Mouse (Mus musculus): Measurements from ENCODE around the gene Rftn2. TPM values are rescaled to one million over a fixed set of nuclear protein-coding genes. Genes with fewer than 3 reads are reported as not detected.

Rftn2 gene
- polyA plus RNA-seq, 1 experiment from 2014 or later, result 11.6 TPM

DNA sequence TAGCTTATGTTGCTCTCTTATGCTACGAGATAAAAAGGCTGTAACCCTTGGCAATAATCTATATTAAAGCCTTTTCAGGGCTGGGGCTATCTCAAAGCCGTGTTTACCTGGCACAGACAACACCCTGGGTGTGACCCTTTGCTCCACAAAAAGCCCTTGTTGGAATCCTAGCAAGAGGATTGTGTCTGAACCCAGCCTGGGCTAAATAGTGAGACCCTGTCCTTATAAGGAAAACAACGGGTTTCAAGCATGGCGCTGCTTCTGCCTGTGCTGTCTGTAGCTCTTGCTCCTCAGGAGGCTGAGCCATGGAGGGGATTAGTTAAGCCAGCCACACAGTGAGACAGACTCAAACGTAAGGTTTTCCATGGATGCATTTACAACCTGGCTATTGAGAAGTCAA, 63.8 kb downstream of the Rftn2 start:
- no peaks in the 10 kb centered on the region for H3K4me1 ChIP-seq (replicated peaks; ENCODE audit: control insufficient read depth, insufficient read depth, low read length)
- 67% methylated on average over 5 of the region's 5 CpGs for whole genome bisulfite sequencing
- no peak for DNase-seq (ENCODE audit: low spot score)
- H3K9ac ChIP-seq, result no peak overlapping the region
- no peaks in the 10 kb centered on the region for H3K9me3 ChIP-seq (ENCODE audit: control insufficient read depth, low read length)
- H3K27me3 ChIP-seq (ENCODE audit: control insufficient read depth, insufficient read depth, low read length), result no peaks in the 10 kb centered on the region
- ATAC-seq (ENCODE audit: low FRiP score), result no peak
- no peak overlapping the region for H3K4me3 ChIP-seq (replicated peaks; ENCODE audit: low read length)
- H3K4me2 ChIP-seq (replicated peaks), result no peak overlapping the region
- no peak overlapping the region for H3K27ac ChIP-seq
- H3K36me3 ChIP-seq (replicated peaks; ENCODE audit: control insufficient read depth, insufficient read depth), result peaks cover 8% of the 10 kb centered on the region

DNA sequence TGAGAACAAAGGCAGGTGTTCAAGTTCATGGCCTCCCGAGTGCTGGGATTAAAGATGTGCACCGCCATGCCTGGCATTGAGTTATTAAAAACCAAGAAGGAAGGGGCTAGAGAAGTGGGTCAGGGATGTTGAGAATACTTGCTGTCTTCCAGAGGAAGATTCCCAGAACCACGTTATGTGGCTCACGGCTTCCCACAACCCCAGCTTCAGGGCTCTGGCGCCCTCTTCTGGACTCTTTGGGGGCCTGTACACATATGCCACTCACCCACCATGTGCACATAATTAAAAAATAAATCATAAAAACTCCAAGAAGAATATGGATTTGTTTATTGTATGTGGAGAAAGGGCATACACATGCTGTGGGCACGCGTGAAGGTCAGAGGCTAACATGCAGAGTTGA, 64.7 kb downstream of the Rftn2 start:
- ATAC-seq (ENCODE audit: low FRiP score) (no peak; the same call in 1 of the 2 replicates), DNase-seq (ENCODE audit: low spot score) (no peak)
- H3K4me2 ChIP-seq (replicated peaks), result no peak overlapping the region
- H3K27me3 ChIP-seq (ENCODE audit: control insufficient read depth, insufficient read depth, low read length), result no peaks in the 10 kb centered on the region
- H3K4me3 ChIP-seq (replicated peaks; ENCODE audit: low read length), result no peak overlapping the region
- peaks cover 16% of the 10 kb centered on the region for H3K36me3 ChIP-seq (replicated peaks; ENCODE audit: control insufficient read depth, insufficient read depth)
- H3K27ac ChIP-seq, result 0 out of 2 replicates have a peak overlapping the region, but pooled peaks have one; percentile 47
- H3K9ac ChIP-seq, result no peak overlapping the region
- 69% methylated on average over 7 of the region's 7 CpGs for WGBS
- H3K4me1 ChIP-seq (replicated peaks; ENCODE audit: control insufficient read depth, insufficient read depth, low read length), result no peaks in the 10 kb centered on the region
- no peaks in the 10 kb centered on the region for H3K9me3 ChIP-seq (ENCODE audit: control insufficient read depth, low read length)

DNA sequence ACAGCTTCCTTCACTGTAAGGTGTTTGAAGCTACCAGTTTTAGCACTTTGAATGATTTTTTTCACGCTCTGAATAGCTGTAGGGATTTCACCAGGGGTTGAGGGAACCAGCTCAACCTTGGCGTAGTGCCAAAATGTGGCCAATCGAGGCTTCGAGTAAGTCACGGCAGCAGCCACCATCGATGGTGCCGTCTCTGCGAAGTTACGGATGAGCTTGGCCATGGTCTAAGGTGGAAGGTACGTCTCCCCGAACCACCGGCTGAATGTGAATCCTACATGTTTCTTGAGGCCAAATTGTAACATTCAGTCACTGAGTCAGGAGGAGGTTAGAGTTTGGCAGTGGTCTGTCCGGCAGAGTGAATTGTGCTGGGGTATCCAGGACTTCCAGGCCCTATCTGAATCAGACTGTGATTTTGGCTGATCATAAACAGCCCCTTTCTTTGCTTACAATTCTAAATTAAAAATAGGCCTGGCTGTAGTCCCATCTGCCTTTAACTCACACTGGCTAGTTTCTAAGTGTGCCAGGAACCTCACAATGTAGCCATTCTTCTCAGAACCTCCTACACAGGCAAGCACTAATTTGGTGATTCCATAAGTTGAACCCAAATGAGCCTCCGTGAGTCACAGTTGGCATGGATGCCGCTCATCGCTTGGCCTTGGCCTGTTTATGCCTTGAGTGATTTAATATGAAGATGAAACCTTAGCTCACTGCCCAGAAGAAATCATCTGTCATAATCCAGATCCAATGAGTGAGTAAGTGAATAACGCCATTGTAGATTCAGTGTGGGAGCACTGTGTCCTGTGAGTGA, 65.5 kb downstream of the Rftn2 start:
- DNase-seq (ENCODE audit: low spot score) (peak; percentile 29), ATAC-seq (ENCODE audit: low FRiP score) (peak; percentile 65)
- Histone ChIP-seq H3K4me1 (replicated peaks; ENCODE audit: control insufficient read depth, insufficient read depth, low read length) (no peaks in the 10 kb centered on the region), H3K27ac (peak overlapping the region; percentile 47; the same call in 1 of the 2 replicates), H3K9me3 (ENCODE audit: control insufficient read depth, low read length) (no peaks in the 10 kb centered on the region), H3K4me3 (replicated peaks; ENCODE audit: low read length) (no peak overlapping the region), H3K27me3 (ENCODE audit: control insufficient read depth, insufficient read depth, low read length) (no peaks in the 10 kb centered on the region), H3K4me2 (replicated peaks) (no peak overlapping the region), H3K36me3 (replicated peaks; ENCODE audit: control insufficient read depth, insufficient read depth) (peaks cover 24% of the 10 kb centered on the region), H3K9ac (no peak overlapping the region)
- 78% methylated on average over 17 of the region's 17 CpGs for WGBS

DNA sequence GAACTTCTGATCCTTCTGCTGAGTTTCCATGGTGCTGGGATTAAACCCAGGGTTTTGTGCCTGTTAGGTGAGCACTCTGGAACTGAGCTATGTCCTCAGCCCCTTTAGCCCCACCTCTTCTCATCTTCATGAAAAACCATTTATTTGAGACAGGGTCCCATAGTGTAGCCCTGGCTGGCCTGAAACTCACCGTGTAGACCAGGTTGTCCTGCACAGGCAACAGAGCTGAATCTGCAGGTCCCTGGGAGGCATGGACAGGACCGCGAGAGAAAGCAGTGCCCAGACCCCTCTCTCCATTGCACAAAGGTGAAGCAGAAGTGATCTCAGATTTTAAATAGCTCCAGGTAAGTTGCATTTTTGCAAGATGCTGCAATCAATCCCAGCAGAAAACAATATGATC, 66.4 kb downstream of the Rftn2 start:
- no peak overlapping the region for H3K4me2 ChIP-seq (replicated peaks)
- no peaks in the 10 kb centered on the region for H3K27me3 ChIP-seq (ENCODE audit: control insufficient read depth, insufficient read depth, low read length)
- no peak for ATAC-seq (ENCODE audit: low FRiP score)
- H3K27ac ChIP-seq, result 0 out of 2 replicates have a peak overlapping the region, but pooled peaks have one; percentile 26
- 89% methylated on average over 3 of the region's 3 CpGs for WGBS
- no peaks in the 10 kb centered on the region for H3K9me3 ChIP-seq (ENCODE audit: control insufficient read depth, low read length)
- H3K4me3 ChIP-seq (replicated peaks; ENCODE audit: low read length), result no peak overlapping the region
- peaks cover 32% of the 10 kb centered on the region for H3K36me3 ChIP-seq (replicated peaks; ENCODE audit: control insufficient read depth, insufficient read depth)
- DNase-seq (ENCODE audit: low spot score), result no peak
- no peaks in the 10 kb centered on the region for H3K4me1 ChIP-seq (replicated peaks; ENCODE audit: control insufficient read depth, insufficient read depth, low read length)
- H3K9ac ChIP-seq, result no peak overlapping the region

DNA sequence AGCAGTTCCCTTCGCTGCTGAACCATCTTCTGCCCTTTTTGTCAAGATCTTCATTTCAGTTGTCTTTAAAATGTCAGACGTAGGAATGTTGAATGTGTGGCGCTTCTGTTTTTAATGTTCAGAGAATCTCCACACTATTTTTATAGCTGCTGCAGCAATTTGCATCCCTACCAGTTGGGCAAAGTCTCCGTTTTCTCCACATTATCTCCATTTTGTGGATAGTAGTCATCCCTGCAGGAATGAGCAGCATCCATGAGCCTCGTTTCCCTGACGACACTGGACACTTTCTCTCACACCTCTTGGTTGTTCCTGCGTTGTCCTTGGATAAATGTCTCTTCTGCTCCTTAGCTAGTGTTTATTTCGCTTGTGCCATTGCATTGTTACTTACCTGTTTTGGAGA, 67.8 kb downstream of the Rftn2 start:
- 96% methylated on average over 8 of the region's 8 CpGs for WGBS
- no peak for DNase-seq (ENCODE audit: low spot score)

DNA sequence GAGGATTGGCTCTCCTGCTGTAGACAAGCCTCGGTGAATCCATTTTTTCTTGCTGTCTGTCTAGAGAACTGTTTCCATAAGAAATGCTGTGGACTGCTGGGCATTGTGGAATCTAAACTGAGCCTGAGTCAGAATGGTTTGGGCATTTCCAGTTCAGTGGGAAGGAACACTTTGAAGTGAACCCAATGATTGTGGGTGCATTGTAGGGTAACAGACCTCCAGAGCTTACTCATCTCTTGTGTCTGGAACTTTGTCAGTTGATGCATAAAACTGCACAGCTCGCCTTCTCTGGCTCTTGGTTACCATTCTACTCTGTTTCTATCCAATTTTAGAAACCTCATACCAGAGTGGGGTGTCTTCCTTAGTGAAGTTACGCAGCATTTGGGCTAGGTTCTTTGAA, 68.4 kb downstream of the Rftn2 start:
- Histone ChIP-seq H3K27me3 (ENCODE audit: control insufficient read depth, insufficient read depth, low read length) (no peaks in the 10 kb centered on the region), H3K36me3 (replicated peaks; ENCODE audit: control insufficient read depth, insufficient read depth) (peaks cover 50% of the 10 kb centered on the region), H3K4me3 (replicated peaks; ENCODE audit: low read length) (no peak overlapping the region), H3K27ac (no peak overlapping the region), H3K9me3 (ENCODE audit: control insufficient read depth, low read length) (no peaks in the 10 kb centered on the region), H3K4me2 (replicated peaks) (no peak overlapping the region), H3K9ac (no peak overlapping the region), H3K4me1 (replicated peaks; ENCODE audit: control insufficient read depth, insufficient read depth, low read length) (no peaks in the 10 kb centered on the region)
- 96% methylated on average over 3 of the region's 3 CpGs for WGBS
- DNase-seq (ENCODE audit: low spot score) (no peak), ATAC-seq (ENCODE audit: low FRiP score) (no peak)

More for the DNA sequence above, 67.8 kb downstream of the Rftn2 start:
- no peaks in the 10 kb centered on the region for H3K4me1 ChIP-seq (replicated peaks; ENCODE audit: control insufficient read depth, insufficient read depth, low read length)
- ATAC-seq (ENCODE audit: low FRiP score), result no peak
- H3K9me3 ChIP-seq (ENCODE audit: control insufficient read depth, low read length), result no peaks in the 10 kb centered on the region
- H3K27ac ChIP-seq, result no peak overlapping the region
- H3K36me3 ChIP-seq (replicated peaks; ENCODE audit: control insufficient read depth, insufficient read depth), result peaks cover 46% of the 10 kb centered on the region
- H3K4me2 ChIP-seq (replicated peaks), result no peak overlapping the region
- no peak overlapping the region for H3K9ac ChIP-seq
- H3K27me3 ChIP-seq (ENCODE audit: control insufficient read depth, insufficient read depth, low read length), result no peaks in the 10 kb centered on the region
- no peak overlapping the region for H3K4me3 ChIP-seq (replicated peaks; ENCODE audit: low read length)

DNA sequence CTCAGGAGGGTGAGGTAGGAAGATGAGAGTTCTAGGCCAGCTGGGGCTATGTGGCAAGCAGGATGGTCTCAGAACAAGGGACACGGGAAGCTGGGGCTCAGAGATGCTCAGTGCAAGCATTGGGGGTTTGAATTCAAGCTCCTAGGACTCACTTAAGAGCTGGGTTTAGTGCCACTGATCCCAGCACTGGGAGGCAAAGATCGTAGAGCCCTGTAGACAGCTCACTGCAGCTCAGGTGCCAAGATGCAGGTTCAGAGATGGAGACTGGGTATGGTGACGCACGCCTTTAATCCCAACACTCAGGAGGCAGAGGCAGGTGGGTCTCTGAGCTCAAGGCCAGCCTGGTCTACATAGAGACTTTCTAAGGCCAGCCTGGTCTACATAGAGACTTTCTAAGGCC, 69.3 kb downstream of the Rftn2 start:
- H3K4me3 ChIP-seq (replicated peaks; ENCODE audit: low read length), result no peak overlapping the region
- H3K9me3 ChIP-seq (ENCODE audit: control insufficient read depth, low read length), result no peaks in the 10 kb centered on the region
- ATAC-seq (ENCODE audit: low FRiP score) (no peak), DNase-seq (ENCODE audit: low spot score) (no peak)
- 99% methylated on average over 4 of the region's 4 CpGs for WGBS
- H3K9ac ChIP-seq, result no peak overlapping the region
- no peaks in the 10 kb centered on the region for H3K4me1 ChIP-seq (replicated peaks; ENCODE audit: control insufficient read depth, insufficient read depth, low read length)
- no peak overlapping the region for H3K4me2 ChIP-seq (replicated peaks)
- H3K27ac ChIP-seq, result no peak overlapping the region
- peaks cover 58% of the 10 kb centered on the region for H3K36me3 ChIP-seq (replicated peaks; ENCODE audit: control insufficient read depth, insufficient read depth)
- H3K27me3 ChIP-seq (ENCODE audit: control insufficient read depth, insufficient read depth, low read length), result no peaks in the 10 kb centered on the region

DNA sequence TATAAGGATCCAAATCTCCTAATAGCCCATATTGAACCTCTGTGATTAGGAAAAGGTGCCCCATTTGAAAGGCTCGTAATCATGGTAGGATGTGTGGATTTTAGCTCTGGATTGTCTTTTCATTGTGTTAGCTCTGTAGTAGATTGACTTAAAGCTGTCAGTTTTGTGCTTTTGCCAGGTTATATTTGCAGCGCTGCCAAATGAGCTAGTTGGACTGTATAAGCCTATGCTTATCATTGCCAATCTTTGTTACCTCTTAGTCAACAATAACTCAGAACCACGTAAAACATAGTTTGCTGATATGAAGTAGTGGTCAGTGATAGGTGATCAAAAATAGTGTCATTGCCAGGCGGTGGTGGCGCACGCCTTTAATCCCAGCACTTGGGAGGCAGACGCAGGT, 81.0 kb downstream of the Rftn2 start:
- no peaks in the 10 kb centered on the region for H3K4me1 ChIP-seq (replicated peaks; ENCODE audit: control insufficient read depth, insufficient read depth, low read length)
- no peak for ATAC-seq (ENCODE audit: low FRiP score)
- WGBS, result 96% methylated on average over 7 of the region's 7 CpGs
- DNase-seq (ENCODE audit: low spot score), result no peak
- no peaks in the 10 kb centered on the region for H3K27me3 ChIP-seq (ENCODE audit: control insufficient read depth, insufficient read depth, low read length)
- no peak overlapping the region for H3K9ac ChIP-seq
- peaks cover 54% of the 10 kb centered on the region for H3K36me3 ChIP-seq (replicated peaks; ENCODE audit: control insufficient read depth, insufficient read depth)
- no peak overlapping the region for H3K4me2 ChIP-seq (replicated peaks)
- H3K9me3 ChIP-seq (ENCODE audit: control insufficient read depth, low read length), result no peaks in the 10 kb centered on the region
- no peak overlapping the region for H3K4me3 ChIP-seq (replicated peaks; ENCODE audit: low read length)
- no peak overlapping the region for H3K27ac ChIP-seq

DNA sequence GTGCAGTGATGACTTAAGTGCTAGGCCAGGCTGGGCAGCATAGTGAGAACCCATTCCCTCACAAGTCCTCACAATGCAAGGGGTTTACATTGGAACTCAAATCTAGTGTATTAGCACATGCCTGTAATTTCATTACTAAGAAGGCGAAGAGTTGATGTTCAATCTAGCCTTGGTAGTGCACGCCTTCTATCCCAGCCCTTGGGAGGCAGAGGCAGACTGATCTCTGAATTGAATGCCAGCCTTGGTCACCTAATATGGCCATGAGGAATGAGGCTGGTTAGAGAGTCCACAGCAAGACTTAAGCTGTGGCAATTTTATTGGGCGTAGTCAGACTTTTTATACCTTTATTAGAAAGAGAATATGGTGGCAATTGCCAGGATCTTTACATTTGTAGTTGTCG, 82.2 kb downstream of the Rftn2 start:
- Histone ChIP-seq H3K36me3 (replicated peaks; ENCODE audit: control insufficient read depth, insufficient read depth) (peaks cover 48% of the 10 kb centered on the region), H3K4me1 (replicated peaks; ENCODE audit: control insufficient read depth, insufficient read depth, low read length) (no peaks in the 10 kb centered on the region), H3K27ac (no peak overlapping the region), H3K4me2 (replicated peaks) (no peak overlapping the region), H3K4me3 (replicated peaks; ENCODE audit: low read length) (no peak overlapping the region), H3K9ac (no peak overlapping the region), H3K27me3 (ENCODE audit: control insufficient read depth, insufficient read depth, low read length) (no peaks in the 10 kb centered on the region), H3K9me3 (ENCODE audit: control insufficient read depth, low read length) (no peaks in the 10 kb centered on the region)
- DNase-seq (ENCODE audit: low spot score), result no peak
- WGBS, result 98% methylated on average over 4 of the region's 4 CpGs
- ATAC-seq (ENCODE audit: low FRiP score), result no peak

Data from hindbrain, embryonic 14.5 days (tissue).